Mouse (Mus musculus) hindbrain, embryonic 16.5 days (tissue): ENCODE results near the gene Krt33b. TPM values are rescaled to one million over a fixed set of nuclear protein-coding genes. Genes with fewer than 3 reads are reported as not detected.

ENCODE experiments used
- ATAC-seq: fragments of 200-750 bp; cut with Nextera tagmentation; 2 replicates; pipeline ENCODE4 v1.8.0; 2017; ENCODE audit warnings: moderate TSS enrichment, moderate library complexity
- H3K27ac ChIP-seq: fragments of 300-500 bp; sonication (generic); 2 replicates; pipeline ENCODE4 v1.5.1; 2014; ENCODE audit warnings: low read depth, mild to moderate bottlenecking, control low read depth, low read length, moderate library complexity
- H3K27me3 ChIP-seq: fragments of 300-500 bp; sonication (generic); replicated peaks from 2 replicates; pipeline ENCODE4 v1.6.1; 2014; ENCODE audit warnings: low read length; ENCODE audit not compliant: control insufficient read depth, insufficient read depth
- H3K36me3 ChIP-seq: fragments of 300-500 bp; sonication (generic); 2 replicates; pipeline ENCODE4 v1.6.1; 2014; ENCODE audit warnings: mild to moderate bottlenecking, low read length, moderate library complexity, mixed read lengths; ENCODE audit not compliant: control insufficient read depth, insufficient read depth
- H3K4me1 ChIP-seq: fragments of 300-500 bp; sonication (generic); 2 replicates; pipeline ENCODE4 v1.6.1; 2014; ENCODE audit warnings: low read depth, low read length; ENCODE audit not compliant: control insufficient read depth, insufficient read depth
- H3K4me2 ChIP-seq: fragments of 300-500 bp; sonication (generic); 2 replicates; pipeline ENCODE4 v1.6.1; 2014; ENCODE audit warnings: mild to moderate bottlenecking, low read length, control low read depth, moderate library complexity
- H3K4me3 ChIP-seq: fragments of 300-500 bp; sonication (generic); 2 replicates; pipeline ENCODE4 v1.5.1; 2014; ENCODE audit warnings: mild to moderate bottlenecking, low read length, control low read depth, moderate library complexity
- H3K9ac ChIP-seq: fragments of 300-500 bp; sonication (generic); 2 replicates; pipeline ENCODE4 v1.6.1; 2014; ENCODE audit warnings: low read depth, mild to moderate bottlenecking, control low read depth, low read length, moderate library complexity
- H3K9me3 ChIP-seq: fragments of 300-500 bp; sonication (generic); 2 replicates; pipeline ENCODE4 v1.6.1; 2014; ENCODE audit warnings: mild to moderate bottlenecking, low read length, moderate library complexity; ENCODE audit not compliant: control insufficient read depth
- WGBS: fragments of 180-500 bp; shearing (Covaris S2); extraction: QIAGEN DNeasy Blood & Tissue Kit; methylation state at CpG from one replicate; pipeline ENCODE4 v1.1.7; 2014; 5-methylcytosine and 5-hydroxymethylcytosine counted together
- polyA plus RNA-seq: library from polyadenylated mRNA; unstranded; fragments of >200 nt; fragmentation: Nextera tagmentation; extraction: Ambion mirVana; gene quantifications from 2 replicates; pipeline ENCODE4 v1.2.1, GENCODE M21; 2015

Krt33b gene
- polyA plus RNA-seq, 1 experiment from 2014 or later: 0.13 TPM

DNA sequence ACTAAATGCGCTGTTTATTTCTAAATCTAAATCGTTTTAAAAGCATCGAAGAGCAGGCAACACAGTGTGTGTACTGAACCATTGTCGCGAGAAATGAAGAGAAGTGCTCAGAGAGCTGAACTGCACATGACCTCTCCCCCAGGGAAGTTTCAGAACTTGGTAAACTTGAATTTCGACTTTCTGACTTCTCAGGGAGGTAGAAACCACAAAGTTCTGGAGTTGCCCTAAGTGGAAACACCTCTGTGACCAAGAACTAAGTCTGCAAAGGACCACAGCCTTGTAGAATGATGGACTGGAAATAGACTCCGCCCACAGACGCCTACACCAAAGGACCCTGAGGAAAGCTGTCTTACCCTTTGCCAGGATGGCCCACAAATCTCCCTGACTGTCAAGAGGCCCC, 23.8 kb downstream of the Krt33b start:
- H3K4me2 ChIP-seq: no peak overlapping the region
- WGBS: 91% methylated on average over 8 of the region's 8 CpGs
- H3K9me3 ChIP-seq: 0 out of 2 replicates have a peak, but pooled peaks cover 3% of the 10 kb centered on the region
- no peak for ATAC-seq
- no peak overlapping the region for H3K27ac ChIP-seq
- H3K36me3 ChIP-seq: no peaks in the 10 kb centered on the region
- H3K4me1 ChIP-seq: no peaks in the 10 kb centered on the region
- no peak overlapping the region for H3K4me3 ChIP-seq
- no peak overlapping the region for H3K9ac ChIP-seq
- H3K27me3 ChIP-seq: no peaks in the 10 kb centered on the region

DNA sequence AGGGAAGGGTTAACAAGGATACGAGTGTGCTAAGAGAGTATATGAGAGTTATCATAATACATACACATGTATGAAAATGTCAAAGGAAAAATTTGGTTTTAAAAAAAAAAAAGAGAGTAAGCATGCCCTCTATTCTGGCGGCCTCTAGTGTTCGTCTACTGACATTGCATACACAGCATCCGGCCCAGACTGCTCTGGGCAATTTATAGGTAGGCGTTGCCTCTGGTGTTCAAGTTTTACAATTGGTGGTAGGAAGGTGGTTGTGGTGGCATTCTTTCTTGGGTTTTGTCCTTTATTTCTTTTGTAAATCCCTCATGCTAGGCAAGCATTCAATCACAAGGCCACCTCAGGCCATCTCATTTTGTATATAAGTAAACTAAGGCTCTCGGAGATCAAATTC, 24.8 kb downstream of the Krt33b start:
- H3K4me2 ChIP-seq: no peak overlapping the region
- 0 out of 2 replicates have a peak, but pooled peaks cover 3% of the 10 kb centered on the region for H3K9me3 ChIP-seq
- no peaks in the 10 kb centered on the region for H3K4me1 ChIP-seq
- no peak overlapping the region for H3K4me3 ChIP-seq
- WGBS: 25% methylated on average over 6 of the region's 6 CpGs
- no peak overlapping the region for H3K9ac ChIP-seq
- no peak for ATAC-seq
- no peaks in the 10 kb centered on the region for H3K36me3 ChIP-seq
- H3K27me3 ChIP-seq: no peaks in the 10 kb centered on the region
- H3K27ac ChIP-seq: no peak overlapping the region

DNA sequence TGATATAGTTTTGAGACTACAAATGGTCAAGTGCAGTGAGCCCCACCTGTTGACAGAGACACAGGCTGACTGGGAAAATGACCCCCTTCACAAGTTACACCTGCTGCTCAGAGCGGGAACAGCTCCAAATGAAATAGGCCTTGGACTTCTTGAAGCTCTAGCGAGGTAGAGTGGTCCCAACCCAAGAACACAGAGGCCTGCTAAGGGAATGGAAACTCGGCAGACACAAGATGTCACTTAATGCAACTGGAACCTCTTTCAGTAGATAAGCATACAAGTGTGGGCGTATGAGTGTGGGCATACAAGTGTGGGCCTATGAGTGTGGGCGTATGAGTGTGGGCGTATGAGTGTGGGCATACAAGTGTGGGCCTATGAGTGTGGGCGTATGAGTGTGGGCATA, 30.6 kb downstream of the Krt33b start:
- 0 out of 2 replicates have a peak, but pooled peaks cover 3% of the 10 kb centered on the region for H3K9me3 ChIP-seq

DNA sequence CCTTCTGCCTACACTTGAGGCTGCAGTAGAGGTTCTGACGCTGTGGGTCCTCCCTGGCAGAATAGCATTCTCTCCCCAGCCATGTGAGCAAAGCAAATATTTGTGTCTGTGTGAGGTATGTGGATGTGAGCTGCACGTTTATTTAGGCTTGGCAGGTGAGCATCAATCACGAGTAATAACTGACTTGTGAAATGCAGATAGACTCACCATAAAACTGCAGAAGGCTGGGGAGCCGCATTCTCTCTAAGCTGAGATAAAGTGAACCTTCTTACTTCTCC, 35.3 kb downstream of the Krt33b start:
- H3K9me3 ChIP-seq: no peaks in the 10 kb centered on the region
- WGBS: 66% methylated on average over 4 of the region's 4 CpGs
- no peak overlapping the region for H3K4me3 ChIP-seq
- H3K27ac ChIP-seq: no peak overlapping the region
- ATAC-seq: no peak
- no peaks in the 10 kb centered on the region for H3K36me3 ChIP-seq
- no peak overlapping the region; the same call in 1 of the 2 replicates for H3K9ac ChIP-seq
- no peaks in the 10 kb centered on the region for H3K27me3 ChIP-seq
- H3K4me2 ChIP-seq: no peak overlapping the region; the same call in 1 of the 2 replicates
- no peaks in the 10 kb centered on the region for H3K4me1 ChIP-seq

More for the DNA sequence above, 30.6 kb downstream of the Krt33b start:
- Histone ChIP-seq H3K36me3 (no peaks in the 10 kb centered on the region), H3K27me3 (no peaks in the 10 kb centered on the region), H3K9ac (no peak overlapping the region), H3K27ac (no peak overlapping the region), H3K4me2 (no peak overlapping the region), H3K4me1 (no peaks in the 10 kb centered on the region), H3K4me3 (no peak overlapping the region)
- ATAC-seq: no peak
- 95% methylated on average over 7 of the region's 7 CpGs for WGBS

DNA sequence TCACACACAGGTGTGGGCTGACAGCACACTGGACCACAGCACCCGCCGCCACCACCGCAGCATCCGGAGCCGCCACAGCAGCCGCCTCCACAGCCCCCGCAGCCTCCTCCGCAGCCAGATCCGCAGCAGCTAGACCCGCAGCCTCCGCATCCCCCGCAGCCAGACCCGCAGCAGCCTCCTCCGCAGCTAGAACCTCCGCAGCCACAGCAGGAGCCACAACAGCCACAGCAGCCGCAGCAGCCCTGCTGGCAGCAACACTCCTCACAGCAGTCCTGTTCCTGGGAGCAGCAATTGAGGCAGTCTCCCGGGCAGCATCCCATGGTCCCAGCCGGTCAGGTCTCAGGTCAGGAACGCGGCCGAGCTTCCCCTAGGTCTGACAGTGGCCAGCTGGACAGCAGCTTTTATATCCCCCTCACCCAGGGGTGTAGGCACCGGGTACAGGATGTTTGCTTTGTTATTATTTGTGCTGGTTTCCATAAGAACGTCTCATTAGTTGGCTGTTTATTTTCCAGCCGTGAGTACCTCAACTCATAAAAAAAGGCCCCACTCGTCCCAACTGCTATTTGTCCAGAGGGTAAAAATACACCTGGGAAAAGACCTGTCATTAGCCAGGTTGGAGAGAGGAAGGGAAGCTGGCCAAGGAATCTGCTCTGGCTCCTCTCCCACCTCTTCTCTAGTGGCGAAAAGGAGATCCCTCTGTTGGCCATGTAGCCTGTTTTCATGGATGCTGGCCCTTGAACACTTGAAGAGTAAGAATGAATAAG, 35.9 kb downstream of the Krt33b start, which contains the start of gene Krtap17-1:
Krtap17-1 (minus strand) TSS at position 375 of the 764 bp plus-strand sequence.
- Histone ChIP-seq H3K27me3 (no peaks in the 10 kb centered on the region), H3K27ac (no peak within 1 kb of the TSS), H3K9ac (peak within 1 kb of the TSS; percentile 56), H3K4me2 (peak within 1 kb of the TSS; percentile 52), H3K9me3 (no peaks in the 10 kb centered on the region), H3K36me3 (no peaks in the 10 kb centered on the region), H3K4me1 (no peaks in the 10 kb centered on the region), H3K4me3 (peak within 1 kb of the TSS; percentile 24)
- 28% methylated on average over 24 of the region's 26 CpGs for WGBS
- ATAC-seq: no peak

DNA sequence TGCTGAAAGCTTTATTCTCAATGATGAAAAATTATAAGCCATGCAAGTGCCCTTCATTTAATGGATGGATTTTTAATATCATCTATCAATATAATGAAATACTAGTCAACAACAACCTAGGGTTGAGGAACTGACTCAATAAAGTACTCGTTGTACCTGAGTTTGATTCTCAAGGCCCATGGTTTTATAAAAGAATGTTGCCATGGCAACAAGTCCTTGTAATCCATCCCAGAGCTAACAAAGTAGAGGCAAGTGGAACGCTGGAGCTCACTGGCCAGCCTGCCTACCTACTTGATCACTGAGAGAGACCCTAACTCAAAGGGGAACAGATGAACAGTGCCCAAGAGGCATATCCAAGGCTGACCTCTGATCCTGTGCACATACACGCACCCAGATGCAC, 39.1 kb downstream of the Krt33b start:
- 68% methylated on average over 3 of the region's 3 CpGs for WGBS
- no peak for ATAC-seq
- peaks cover 4% of the 10 kb centered on the region; the same call in 1 of the 2 replicates for H3K4me1 ChIP-seq

DNA sequence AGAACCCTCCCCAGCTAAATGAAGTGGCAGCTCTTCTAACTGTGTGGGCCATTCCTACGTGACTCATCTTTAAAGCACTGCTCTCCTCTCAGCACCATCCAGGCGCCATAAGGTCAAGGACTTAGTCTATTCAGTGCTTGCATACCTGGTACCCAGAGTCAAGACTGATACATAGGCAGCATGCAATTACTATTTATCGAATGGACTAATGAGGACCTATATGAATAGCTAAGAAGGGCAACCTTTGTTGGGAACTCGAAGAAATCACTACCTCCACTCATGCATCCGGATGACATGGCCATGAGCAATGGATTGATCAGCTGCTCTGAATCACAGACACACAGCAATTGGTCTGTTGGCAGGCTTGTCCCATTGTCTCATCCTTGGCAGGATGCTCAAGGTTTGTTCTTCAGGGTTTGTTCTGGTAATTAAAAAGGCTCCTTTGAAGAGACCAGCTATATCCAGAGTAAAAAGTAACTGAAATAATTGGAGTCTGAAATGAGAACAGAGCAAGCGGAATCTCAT, 39.7 kb downstream of the Krt33b start:
- Histone ChIP-seq H3K9ac (no peak overlapping the region), H3K4me2 (no peak overlapping the region), H3K27me3 (no peaks in the 10 kb centered on the region), H3K36me3 (no peaks in the 10 kb centered on the region), H3K27ac (no peak overlapping the region), H3K4me1 (peaks cover 4% of the 10 kb centered on the region; the same call in 1 of the 2 replicates), H3K9me3 (no peaks in the 10 kb centered on the region), H3K4me3 (no peak overlapping the region)
- ATAC-seq: no peak
- 85% methylated on average over 6 of the region's 6 CpGs for WGBS

More for the DNA sequence above, 39.1 kb downstream of the Krt33b start:
- Histone ChIP-seq H3K9me3 (no peaks in the 10 kb centered on the region), H3K4me3 (no peak overlapping the region), H3K27ac (no peak overlapping the region), H3K36me3 (no peaks in the 10 kb centered on the region), H3K4me2 (no peak overlapping the region), H3K9ac (no peak overlapping the region), H3K27me3 (no peaks in the 10 kb centered on the region)

DNA sequence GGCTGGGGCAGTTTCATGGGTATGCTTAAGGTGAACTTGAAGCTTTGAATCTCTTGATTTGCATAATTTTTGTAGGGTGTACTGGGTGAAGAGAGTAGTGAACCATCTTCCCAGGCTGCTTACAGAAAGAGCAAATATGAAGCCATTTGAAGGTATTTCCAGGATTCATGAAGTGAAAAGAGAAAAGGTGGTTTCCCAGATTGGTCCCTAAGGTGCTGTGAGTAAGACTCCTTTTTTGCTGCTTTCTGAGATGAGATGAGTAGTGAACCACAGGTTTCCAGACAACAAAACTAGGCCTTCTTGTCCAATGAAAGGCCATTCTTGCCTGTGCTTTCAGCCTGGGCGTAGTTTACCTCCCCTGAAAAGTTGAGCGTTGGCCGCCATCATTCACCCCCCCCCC, 41.1 kb downstream of the Krt33b start:
- WGBS: 95% methylated on average over 3 of the region's 3 CpGs
- Histone ChIP-seq H3K36me3 (no peaks in the 10 kb centered on the region), H3K27me3 (no peaks in the 10 kb centered on the region), H3K4me3 (no peak overlapping the region), H3K27ac (no peak overlapping the region), H3K9ac (no peak overlapping the region), H3K4me1 (peaks cover 6% of the 10 kb centered on the region; the same call in 1 of the 2 replicates), H3K4me2 (no peak overlapping the region), H3K9me3 (no peaks in the 10 kb centered on the region)
- ATAC-seq: no peak

DNA sequence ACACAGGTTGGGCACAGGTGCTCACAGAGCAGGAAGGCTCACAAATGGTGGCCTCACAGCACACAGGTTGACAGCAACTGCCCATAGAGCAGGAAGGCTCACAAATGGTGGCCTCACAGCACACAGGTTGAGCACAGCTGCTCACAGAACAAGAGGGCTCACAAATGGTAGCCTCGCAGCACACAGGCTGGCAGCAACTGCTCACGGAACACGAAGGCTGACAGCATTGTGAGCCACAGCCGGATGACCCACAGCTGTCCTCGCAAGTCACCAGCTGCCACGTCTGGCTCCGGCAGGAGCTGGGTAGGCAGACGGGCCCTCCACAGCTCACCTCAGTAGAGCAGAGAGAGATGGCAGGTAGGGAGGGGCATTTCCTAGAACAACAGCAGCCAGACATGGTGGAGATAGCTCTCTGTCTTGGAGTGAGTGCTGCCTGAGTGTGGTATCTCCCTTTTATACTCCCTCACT, 43.5 kb downstream of the Krt33b start, which contains the start of gene Krtap16-1:
Krtap16-1 (minus strand) TSS at position 418 of the 468 bp plus-strand sequence.
- Histone ChIP-seq H3K27ac (peak within 1 kb of the TSS; percentile 74), H3K4me2 (0 out of 2 replicates have a peak within 1 kb of the TSS, but pooled peaks have one; percentile 5), H3K9ac (peak within 1 kb of the TSS; percentile 13; the same call in 1 of the 2 replicates), H3K9me3 (no peaks in the 10 kb centered on the region), H3K27me3 (0 out of 2 replicates have a peak, but pooled peaks cover 2% of the 10 kb centered on the region), H3K36me3 (no peaks in the 10 kb centered on the region), H3K4me3 (no peak within 1 kb of the TSS), H3K4me1 (peaks cover 6% of the 10 kb centered on the region; the same call in 1 of the 2 replicates)
- 80% methylated on average over 8 of the region's 8 CpGs for WGBS
- no peak for ATAC-seq
